Mouse (Mus musculus) C2C12 (cell line): ENCODE measurements around the gene Rnf144a.

Source experiments
- CTCF ChIP-seq: IDR thresholded peaks from one replicate; pipeline ENCODE4 v1.5.1; 2011; ENCODE audit not compliant: control insufficient read depth, insufficient read depth, insufficient read length
- MYOD1 ChIP-seq: IDR thresholded peaks from one replicate; pipeline ENCODE4 v1.6.1; 2011; ENCODE audit warnings: low read depth; ENCODE audit not compliant: control insufficient read depth, insufficient read length
- MYOG ChIP-seq: IDR thresholded peaks from one replicate; pipeline ENCODE4 v1.6.1; 2011; ENCODE audit not compliant: control insufficient read depth, insufficient read length; ENCODE audit errors: extremely low read depth

DNA sequence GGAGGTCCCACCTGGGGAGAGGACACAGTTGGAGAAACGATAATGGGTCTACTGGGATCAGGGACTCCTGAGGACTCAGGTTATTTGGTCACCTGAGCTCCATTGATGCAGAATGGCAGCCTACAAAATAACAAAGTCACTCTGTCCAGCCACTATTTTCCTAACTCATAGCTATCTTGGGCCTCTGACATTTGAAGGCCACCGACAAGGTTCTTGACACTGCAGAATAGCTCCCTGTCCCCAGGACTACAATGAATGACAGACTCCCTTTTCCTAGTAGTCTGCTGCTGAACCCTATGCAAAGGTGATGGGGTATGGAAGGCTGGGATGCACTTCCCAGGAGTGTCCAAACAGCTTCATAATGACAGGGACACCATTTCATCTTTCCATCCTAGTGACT is 55.8 kb downstream of the Rnf144a start:
- TF ChIP-seq CTCF (no peak), MYOD1 (no peak), MYOG (no peak)
